Mouse (Mus musculus): ENCODE data around the gene Psmb4.
"Not testable (repeated sequence)": the region's sequence is repeated elsewhere in the genome, so short reads cannot be mapped to it uniquely, and the experiment has no call there.

Gene Psmb4

GRCm38 (mm10) chr3:94886316-94887224 lies at the start of gene Psmb4:
Gene Psmb4, minus strand, starts transcription at chr3:94886961.
- peak; percentile 91 to 92 for DNase-seq

- DNase-seq = not testable (repeated sequence)
These were observed 49.4 kb upstream of the Psmb4 start for GRCm38 (mm10) chr3:94936147-94936546.

- DNase-seq = peak; percentile 76 to 78
These were observed 48.6 kb upstream of the Psmb4 start for GRCm38 (mm10) chr3:94935332-94935731.

- not testable (repeated sequence) for DNase-seq
These were observed 47.8 kb upstream of the Psmb4 start for GRCm38 (mm10) chr3:94934564-94934963.

GRCm38 (mm10) chr3:94933604-94934003 lies 46.8 kb upstream of the Psmb4 start:
- DNase-seq = not testable (repeated sequence)

- peak; percentile 93 to 96 for DNase-seq
These were observed 46.2 kb upstream of the Psmb4 start, which contains the start of gene Selenbp1 for GRCm38 (mm10) chr3:94932809-94933564. Gene Selenbp1, plus strand, starts transcription at chr3:94933056.

GRCm38 (mm10) chr3:94932279-94932678 lies 45.5 kb upstream of the Psmb4 start:
- DNase-seq = not testable (repeated sequence)

GRCm38 (mm10) chr3:94931427-94932082 lies 44.8 kb upstream of the Psmb4 start:
- not testable (repeated sequence) for DNase-seq

- DNase-seq = peak; percentile 71 to 78
These were observed 43.9 kb upstream of the Psmb4 start for GRCm38 (mm10) chr3:94930386-94931266.

GRCm38 (mm10) chr3:94928979-94929378 lies 42.2 kb upstream of the Psmb4 start:
- DNase-seq = peak; percentile 37 to 44

GRCm38 (mm10) chr3:94926301-94926736 lies 39.6 kb upstream of the Psmb4 start:
- not testable (repeated sequence) for DNase-seq

GRCm38 (mm10) chr3:94924688-94925087 lies 37.9 kb upstream of the Psmb4 start:
- no peak for DNase-seq

- no peak for DNase-seq
These were observed 35.6 kb upstream of the Psmb4 start for GRCm38 (mm10) chr3:94922333-94922732.

GRCm38 (mm10) chr3:94921104-94921503 lies 34.3 kb upstream of the Psmb4 start:
- no peak for DNase-seq

GRCm38 (mm10) chr3:94918845-94919244 lies 32.1 kb upstream of the Psmb4 start:
- DNase-seq = no peak

GRCm38 (mm10) chr3:94917816-94918361 lies 31.1 kb upstream of the Psmb4 start:
- peak; percentile 90 to 93 for DNase-seq

- DNase-seq = peak; percentile 51 to 54
These were observed 29.4 kb upstream of the Psmb4 start for GRCm38 (mm10) chr3:94915903-94916741.

- DNase-seq = peak; percentile 51 to 81
These were observed 27.0 kb upstream of the Psmb4 start for GRCm38 (mm10) chr3:94913801-94914200.

- no peak for DNase-seq
These were observed 24.4 kb upstream of the Psmb4 start for GRCm38 (mm10) chr3:94911050-94911693.

GRCm38 (mm10) chr3:94906482-94906881 lies 19.7 kb upstream of the Psmb4 start:
- DNase-seq = no peak

Measured in kidney, postnatal 36 days (tissue).